Mouse (Mus musculus) forebrain, embryonic 11.5 days (tissue): ENCODE measurements at regions not wholly inside any gene's neighbourhood (a gene's known extent, or its start where the extent isn't known, plus 50 kb on each side); places are given as distances from the start of the nearest gene placed in this dataset.

ENCODE experiments used
- ATAC-seq: fragments of 200-750 bp; cut with Nextera tagmentation; replicated peaks from 2 replicates; pipeline ENCODE4 v1.8.0; 2017; ENCODE audit warnings: moderate TSS enrichment; ENCODE audit not compliant: low FRiP score
- DNase-seq: peaks from one replicate; pipeline ENCODE4 v3.0.0-alpha.2; 2017; ENCODE audit warnings: low spot score
- H3K27ac ChIP-seq: fragments of 300-500 bp; sonication (generic); 2 replicates; pipeline ENCODE4 v1.5.1; 2014; ENCODE audit warnings: low read depth, low read length
- H3K27me3 ChIP-seq: fragments of 300-500 bp; sonication (generic); 2 replicates; pipeline ENCODE4 v1.6.1; 2014; ENCODE audit warnings: mild to moderate bottlenecking, low read length, mixed read lengths; ENCODE audit not compliant: control insufficient read depth, insufficient read depth
- H3K36me3 ChIP-seq: fragments of 300-500 bp; sonication (generic); 2 replicates; pipeline ENCODE4 v1.6.1; 2014; ENCODE audit warnings: mild to moderate bottlenecking, low read length, moderate library complexity, mixed read lengths; ENCODE audit not compliant: control insufficient read depth, insufficient read depth
- H3K4me1 ChIP-seq: fragments of 300-500 bp; sonication (generic); replicated peaks from 2 replicates; pipeline ENCODE4 v1.6.1; 2014; ENCODE audit warnings: low read length, mixed read lengths; ENCODE audit not compliant: control insufficient read depth, insufficient read depth
- H3K4me2 ChIP-seq: fragments of 300-500 bp; sonication (generic); 2 replicates; pipeline ENCODE4 v1.6.1; 2014; ENCODE audit warnings: low read depth, mild to moderate bottlenecking, low read length, moderate library complexity, mixed read lengths; ENCODE audit not compliant: severe bottlenecking
- H3K4me3 ChIP-seq: fragments of 300-500 bp; sonication (generic); 2 replicates; pipeline ENCODE4 v1.5.1; 2014; ENCODE audit warnings: low read depth, low read length
- H3K9ac ChIP-seq: fragments of 300-500 bp; sonication (generic); 2 replicates; pipeline ENCODE4 v1.6.1; 2014; ENCODE audit warnings: low read length
- H3K9me3 ChIP-seq: fragments of 300-500 bp; sonication (generic); 2 replicates; pipeline ENCODE4 v1.6.1; 2016; ENCODE audit warnings: low read length, mixed read lengths; ENCODE audit not compliant: control insufficient read depth
- WGBS: fragments of 180-500 bp; shearing (Covaris S2); extraction: QIAGEN DNeasy Blood & Tissue Kit; methylation state at CpG from one replicate; pipeline ENCODE4 v1.1.7; 2014; 5-methylcytosine and 5-hydroxymethylcytosine counted together

- Histone ChIP-seq H3K27ac (no peak overlapping the region), H3K9ac (no peak overlapping the region), H3K4me3 (no peak overlapping the region), H3K27me3 (no peaks in the 10 kb centered on the region), H3K9me3 (no peaks in the 10 kb centered on the region), H3K4me2 (no peak overlapping the region), H3K36me3 (no peaks in the 10 kb centered on the region), H3K4me1 (0 out of 2 replicates have a peak, but pooled peaks cover 2% of the 10 kb centered on the region)
- ATAC-seq (no peak), DNase-seq (no peak)
- WGBS, result 83% methylated on average over 4 of the region's 4 CpGs
These were observed 162.3 kb upstream of the Slc7a11 start for GRCm38 (mm10) chr3:50605750-50606149.

- no peaks in the 10 kb centered on the region for H3K27me3 ChIP-seq
- 95% methylated on average over 7 of the region's 7 CpGs for WGBS
- DNase-seq, result no peak
- H3K9me3 ChIP-seq, result no peaks in the 10 kb centered on the region
- no peaks in the 10 kb centered on the region for H3K36me3 ChIP-seq
- no peak overlapping the region for H3K27ac ChIP-seq
- 0 out of 2 replicates have a peak, but pooled peaks cover 2% of the 10 kb centered on the region for H3K4me1 ChIP-seq
- no peak for ATAC-seq
- no peak overlapping the region for H3K4me2 ChIP-seq
- no peak overlapping the region for H3K9ac ChIP-seq
- no peak overlapping the region for H3K4me3 ChIP-seq
These were observed 159.8 kb upstream of the Slc7a11 start for GRCm38 (mm10) chr3:50603182-50603581.

- no peak for DNase-seq
- WGBS, result 94% methylated on average over 1 of the region's 1 CpGs
These were observed 152.3 kb upstream of the Slc7a11 start for GRCm38 (mm10) chr3:50595732-50596131.

GRCm38 (mm10) chr3:50584323-50584722 lies 140.9 kb upstream of the Slc7a11 start:
- Histone ChIP-seq H3K27ac (no peak overlapping the region), H3K4me1 (no peaks in the 10 kb centered on the region), H3K9ac (no peak overlapping the region), H3K9me3 (no peaks in the 10 kb centered on the region), H3K36me3 (no peaks in the 10 kb centered on the region), H3K4me2 (no peak overlapping the region), H3K4me3 (no peak overlapping the region), H3K27me3 (no peaks in the 10 kb centered on the region)
- DNase-seq (no peak), ATAC-seq (no peak)
- 85% methylated on average over 1 of the region's 1 CpGs for WGBS

More at GRCm38 (mm10) chr3:50595732-50596131, 152.3 kb upstream of the Slc7a11 start:
- no peaks in the 10 kb centered on the region for H3K27me3 ChIP-seq
- ATAC-seq, result no peak
- H3K4me1 ChIP-seq, result no peaks in the 10 kb centered on the region
- H3K4me2 ChIP-seq, result no peak overlapping the region
- H3K9ac ChIP-seq, result no peak overlapping the region
- no peak overlapping the region for H3K4me3 ChIP-seq
- H3K36me3 ChIP-seq, result no peaks in the 10 kb centered on the region
- H3K27ac ChIP-seq, result no peak overlapping the region
- no peaks in the 10 kb centered on the region for H3K9me3 ChIP-seq

- ATAC-seq (no peak), DNase-seq (no peak)
- Histone ChIP-seq H3K4me2 (no peak overlapping the region), H3K4me3 (no peak overlapping the region), H3K4me1 (no peaks in the 10 kb centered on the region), H3K9ac (no peak overlapping the region), H3K9me3 (no peaks in the 10 kb centered on the region), H3K27me3 (no peaks in the 10 kb centered on the region), H3K27ac (no peak overlapping the region), H3K36me3 (no peaks in the 10 kb centered on the region)
- 83% methylated on average over 6 of the region's 6 CpGs for WGBS
These were observed 140.1 kb upstream of the Slc7a11 start for GRCm38 (mm10) chr3:50583475-50583874.

- H3K4me2 ChIP-seq, result no peak overlapping the region
- no peaks in the 10 kb centered on the region for H3K4me1 ChIP-seq
- DNase-seq (no peak), ATAC-seq (no peak)
- no peak overlapping the region for H3K9ac ChIP-seq
- H3K27me3 ChIP-seq, result no peaks in the 10 kb centered on the region
- no peak overlapping the region for H3K4me3 ChIP-seq
- 100% methylated on average over 9 of the region's 9 CpGs for WGBS
- H3K27ac ChIP-seq, result no peak overlapping the region
- H3K36me3 ChIP-seq, result no peaks in the 10 kb centered on the region
- H3K9me3 ChIP-seq, result no peaks in the 10 kb centered on the region; the same call in 1 of the 2 replicates
These were observed 131.0 kb upstream of the Slc7a11 start for GRCm38 (mm10) chr3:50574388-50574787.

- Histone ChIP-seq H3K27ac (no peak overlapping the region), H3K4me3 (no peak overlapping the region), H3K27me3 (no peaks in the 10 kb centered on the region), H3K4me1 (no peaks in the 10 kb centered on the region), H3K4me2 (no peak overlapping the region), H3K9me3 (no peaks in the 10 kb centered on the region; the same call in 1 of the 2 replicates), H3K9ac (no peak overlapping the region), H3K36me3 (no peaks in the 10 kb centered on the region)
- no peak for ATAC-seq
- no peak for DNase-seq
These were observed 126.6 kb upstream of the Slc7a11 start for GRCm38 (mm10) chr3:50570027-50570426.

- Histone ChIP-seq H3K9ac (no peak overlapping the region), H3K4me1 (no peaks in the 10 kb centered on the region), H3K27me3 (no peaks in the 10 kb centered on the region), H3K36me3 (no peaks in the 10 kb centered on the region), H3K9me3 (no peaks in the 10 kb centered on the region; the same call in 1 of the 2 replicates), H3K27ac (no peak overlapping the region), H3K4me2 (no peak overlapping the region), H3K4me3 (no peak overlapping the region)
- DNase-seq, result no peak
- 92% methylated on average over 10 of the region's 10 CpGs for WGBS
- no peak for ATAC-seq
These were observed 126.2 kb upstream of the Slc7a11 start for GRCm38 (mm10) chr3:50569565-50569964.

GRCm38 (mm10) chr3:50554150-50554549 lies 110.7 kb upstream of the Slc7a11 start:
- DNase-seq (no peak), ATAC-seq (no peak)
- no peaks in the 10 kb centered on the region for H3K9me3 ChIP-seq
- no peak overlapping the region for H3K9ac ChIP-seq
- H3K36me3 ChIP-seq, result no peaks in the 10 kb centered on the region
- H3K4me1 ChIP-seq, result no peaks in the 10 kb centered on the region; the same call in 1 of the 2 replicates
- no peak overlapping the region for H3K4me2 ChIP-seq
- 67% methylated on average over 1 of the region's 1 CpGs for WGBS
- no peaks in the 10 kb centered on the region for H3K27me3 ChIP-seq
- no peak overlapping the region for H3K27ac ChIP-seq
- no peak overlapping the region for H3K4me3 ChIP-seq
